Mouse (Mus musculus): ENCODE measurements around the gene Fam169b. TPM values are rescaled to one million over a fixed set of nuclear protein-coding genes. Genes with fewer than 3 reads are reported as not detected.

Fam169b gene
- polyA plus RNA-seq, 1 experiment from 2014 or later = 2.3 TPM

DNA sequence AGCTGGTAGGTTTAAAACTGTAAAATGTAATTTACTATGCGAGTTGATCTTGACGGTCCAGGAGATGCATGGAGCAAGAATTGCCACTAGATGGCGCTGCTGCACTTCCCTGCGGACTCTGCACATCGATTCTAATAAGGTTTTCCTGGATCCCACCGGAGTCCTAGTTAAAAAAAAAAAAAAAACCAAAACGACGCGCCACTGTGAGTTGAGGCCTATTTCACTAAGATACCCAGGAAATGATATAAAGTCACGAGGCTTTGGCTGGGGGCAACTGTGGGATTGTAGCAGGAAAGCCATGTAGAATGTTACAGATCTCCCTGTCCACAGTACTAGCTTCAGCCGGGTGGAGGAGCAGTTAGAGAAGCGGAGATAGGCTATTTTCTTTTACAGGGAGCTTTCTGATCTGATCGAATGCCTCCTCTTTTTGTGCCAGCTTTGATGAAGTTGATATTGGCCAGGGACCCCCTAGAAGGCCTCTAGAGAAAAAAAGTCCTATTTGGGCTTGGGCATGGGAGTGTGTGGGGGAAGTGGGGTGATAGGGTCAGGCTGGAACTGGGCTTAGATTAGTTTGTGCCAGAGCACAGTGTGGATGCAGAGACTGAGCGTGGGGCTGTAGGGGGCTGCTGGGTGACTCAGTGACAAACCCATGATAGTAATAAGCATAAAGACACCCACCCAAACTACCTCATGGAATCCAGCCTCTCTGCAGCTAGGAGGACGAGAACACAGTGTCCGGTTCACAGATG is 100.6 kb downstream of the Fam169b start:
- no peak overlapping the region for H3K9ac ChIP-seq
- peaks cover 21% of the 10 kb centered on the region for H3K27me3 ChIP-seq
- no peaks in the 10 kb centered on the region for H3K36me3 ChIP-seq
- no peaks in the 10 kb centered on the region for H3K9me3 ChIP-seq
- H3K4me3 ChIP-seq = no peak overlapping the region
- no peak overlapping the region for H3K27ac ChIP-seq
- H3K4me1 ChIP-seq = no peaks in the 10 kb centered on the region
- ATAC-seq (ENCODE audit: insufficient number of reproducible peaks, insufficient read depth, low FRiP score, low TSS enrichment) = 0 out of 2 replicates have a peak, but pooled peaks have one; percentile 36
- peak overlapping the region; percentile 37 for H3K4me2 ChIP-seq (replicated peaks)
- WGBS = 17% methylated on average over 16 of the region's 16 CpGs

DNA sequence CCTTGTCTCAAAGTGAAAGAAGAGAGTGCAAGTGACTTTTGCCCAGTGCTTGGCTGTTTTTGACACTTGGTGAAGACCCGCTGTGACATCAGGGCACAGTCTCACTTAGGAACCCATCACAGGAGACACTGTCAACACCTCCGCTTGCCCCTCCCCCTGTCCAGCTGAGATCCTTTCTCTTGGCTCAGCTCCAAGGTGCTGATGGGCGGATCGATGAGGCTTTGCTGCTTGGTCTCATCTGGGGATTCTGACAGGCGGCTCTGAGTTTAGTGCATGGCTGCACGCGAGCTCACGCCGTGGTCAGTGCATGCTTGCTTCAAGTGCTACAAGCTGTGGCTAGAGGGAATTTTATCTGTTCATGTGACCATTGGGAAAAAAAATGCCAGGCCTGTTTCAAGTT is 108.5 kb downstream of the Fam169b start:
- 44% methylated on average over 9 of the region's 9 CpGs for WGBS
- Histone ChIP-seq H3K27ac (no peak overlapping the region), H3K4me1 (no peaks in the 10 kb centered on the region), H3K36me3 (no peaks in the 10 kb centered on the region), H3K9me3 (no peaks in the 10 kb centered on the region), H3K4me3 (no peak overlapping the region), H3K9ac (no peak overlapping the region), H3K27me3 (no peaks in the 10 kb centered on the region), H3K4me2 (replicated peaks) (no peak overlapping the region)
- ATAC-seq (ENCODE audit: insufficient number of reproducible peaks, insufficient read depth, low FRiP score, low TSS enrichment) = no peak

- Histone ChIP-seq H3K36me3 (no peaks in the 10 kb centered on the region), H3K4me2 (replicated peaks) (no peak overlapping the region), H3K9me3 (no peaks in the 10 kb centered on the region), H3K4me3 (no peak overlapping the region), H3K4me1 (no peaks in the 10 kb centered on the region), H3K27ac (no peak overlapping the region), H3K9ac (no peak overlapping the region), H3K27me3 (no peaks in the 10 kb centered on the region)
- no peak for ATAC-seq (ENCODE audit: insufficient number of reproducible peaks, insufficient read depth, low FRiP score, low TSS enrichment)
- 87% methylated on average over 3 of the region's 3 CpGs for WGBS
Observed at GRCm38 (mm10) chr7:68386767-68387166, 113.1 kb downstream of the Fam169b start.

GRCm38 (mm10) chr7:68395707-68396333 is 122.2 kb downstream of the Fam169b start:
- WGBS = 55% methylated on average over 6 of the region's 6 CpGs
- Histone ChIP-seq H3K9ac (no peak overlapping the region), H3K4me1 (no peaks in the 10 kb centered on the region), H3K4me2 (replicated peaks) (no peak overlapping the region), H3K27ac (no peak overlapping the region), H3K9me3 (no peaks in the 10 kb centered on the region), H3K36me3 (no peaks in the 10 kb centered on the region), H3K27me3 (no peaks in the 10 kb centered on the region), H3K4me3 (no peak overlapping the region)
- ATAC-seq (ENCODE audit: insufficient number of reproducible peaks, insufficient read depth, low FRiP score, low TSS enrichment) = no peak

DNA sequence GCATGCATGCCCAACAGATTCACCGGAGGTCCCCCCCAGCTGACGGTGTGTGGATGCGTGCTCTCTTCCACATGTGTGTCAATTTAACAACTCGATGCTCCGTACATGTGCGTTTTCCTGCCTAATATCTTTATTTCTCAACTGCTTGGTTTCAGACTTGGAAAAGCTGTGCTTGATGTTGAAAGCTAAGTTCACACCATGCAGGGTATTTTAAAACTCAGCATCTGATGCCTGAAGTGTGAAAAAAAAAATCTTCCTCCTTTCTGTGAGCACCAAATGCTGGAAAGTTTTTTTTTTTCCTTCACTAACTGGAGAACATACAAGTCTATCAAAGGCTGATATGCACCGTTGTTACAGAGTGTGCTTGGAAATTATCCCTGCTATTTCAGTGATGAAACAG is 126.9 kb downstream of the Fam169b start:
- Histone ChIP-seq H3K27ac (no peak overlapping the region), H3K27me3 (no peaks in the 10 kb centered on the region), H3K4me1 (no peaks in the 10 kb centered on the region), H3K36me3 (no peaks in the 10 kb centered on the region), H3K4me2 (replicated peaks) (no peak overlapping the region), H3K9me3 (no peaks in the 10 kb centered on the region), H3K4me3 (no peak overlapping the region), H3K9ac (no peak overlapping the region)
- WGBS = 87% methylated on average over 7 of the region's 7 CpGs
- no peak for ATAC-seq (ENCODE audit: insufficient number of reproducible peaks, insufficient read depth, low FRiP score, low TSS enrichment)

GRCm38 (mm10) chr7:68408611-68409010 is 135.0 kb downstream of the Fam169b start:
- no peak overlapping the region for H3K9ac ChIP-seq
- no peaks in the 10 kb centered on the region for H3K4me1 ChIP-seq
- H3K27ac ChIP-seq = no peak overlapping the region
- H3K27me3 ChIP-seq = no peaks in the 10 kb centered on the region
- ATAC-seq (ENCODE audit: insufficient number of reproducible peaks, insufficient read depth, low FRiP score, low TSS enrichment) = no peak
- H3K9me3 ChIP-seq = no peaks in the 10 kb centered on the region
- no peak overlapping the region for H3K4me2 ChIP-seq (replicated peaks)
- H3K36me3 ChIP-seq = no peaks in the 10 kb centered on the region
- 70% methylated on average over 5 of the region's 5 CpGs for WGBS
- no peak overlapping the region for H3K4me3 ChIP-seq

Other genes with a start within 250 kb of the Fam169b start
- not detected in 2 replicates for gene Pgpep1l, start 9.6 kb upstream of the Fam169b start, polyA plus RNA-seq (2016; fragmentation: Nextera tagmentation; extraction: Ambion mirVana)

All from embryonic facial prominence, embryonic 12.5 days (tissue).